Mouse (Mus musculus) left cerebral cortex, adult 8-10 months (tissue): Measurements from ENCODE around the gene Tbrg4. TPM values are rescaled to one million over a fixed set of nuclear protein-coding genes. Genes with fewer than 3 reads are reported as not detected.
"Not testable (repeated sequence)": the region's sequence is repeated elsewhere in the genome, so short reads cannot be mapped to it uniquely, and the experiment has no call there.

Experiments used
- DNase-seq, 2 experiments: peaks; one replicate each; pipeline ENCODE4 v3.0.0; 2022; ENCODE audit warnings: low spot score in 2 of 2
- total RNA-seq, 4 experiments: library from RNA; stranded (reverse); gene quantifications; 2 replicates each; pipeline ENCODE4 v1.2.4; 2022

The Tbrg4 gene
- 10 to 100 TPM; 42.8 to 55.7 (median 46.8) TPM for total RNA-seq

DNA sequence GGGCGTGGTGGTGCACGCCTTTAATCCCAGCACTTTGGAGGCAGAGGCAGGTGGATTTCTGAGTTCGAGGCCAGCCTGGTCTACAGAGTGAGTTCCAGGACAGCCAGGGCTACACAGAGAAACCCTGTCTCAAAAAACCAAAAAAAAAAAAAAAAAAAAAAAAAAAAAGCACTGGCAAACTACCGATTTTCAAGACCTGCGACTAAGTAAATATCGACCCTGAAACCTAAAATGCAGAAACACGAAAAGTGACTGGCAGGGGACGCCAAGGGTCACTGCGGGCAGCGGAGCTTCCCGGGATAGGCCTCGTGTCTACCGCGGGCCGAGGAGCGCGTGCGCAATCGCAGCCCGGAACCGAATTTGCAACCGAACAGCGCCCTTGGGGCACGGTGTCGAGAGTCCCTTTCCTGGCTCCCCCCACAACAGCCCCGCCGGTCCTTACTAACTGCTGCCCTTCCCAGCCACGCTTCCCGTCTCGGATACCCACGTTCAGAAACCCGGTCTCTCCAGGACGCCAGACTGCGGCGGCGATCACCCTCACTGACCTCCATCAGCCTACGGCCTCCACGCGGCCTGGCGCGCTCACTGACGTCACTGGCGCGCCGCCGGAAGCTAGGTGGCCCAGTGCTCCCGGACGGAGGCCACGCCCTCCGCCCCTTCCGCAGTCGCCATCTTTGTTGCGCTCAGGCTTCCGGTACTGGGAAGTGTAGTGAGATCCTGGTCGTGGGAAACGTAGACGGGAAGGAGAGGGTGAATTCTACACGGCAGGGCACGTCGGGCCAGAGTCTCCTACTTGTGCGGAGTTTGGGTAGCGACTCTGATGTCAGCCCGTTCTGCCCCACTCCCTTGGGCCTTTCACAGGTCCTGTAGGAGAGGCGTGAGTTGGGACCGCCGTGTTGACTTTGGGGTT is at the start of gene Tbrg4:
TSS of gene Tbrg4 (minus strand) at position 590 of the 910 bp plus-strand sequence.
- DNase-seq = peak; percentile 87 to 91

- DNase-seq = no peak
These were observed 49.5 kb upstream of the Tbrg4 start for GRCm38 (mm10) chr11:6675402-6675801.

- no peak for DNase-seq
These were observed 48.8 kb upstream of the Tbrg4 start for GRCm38 (mm10) chr11:6674701-6675100.

DNA sequence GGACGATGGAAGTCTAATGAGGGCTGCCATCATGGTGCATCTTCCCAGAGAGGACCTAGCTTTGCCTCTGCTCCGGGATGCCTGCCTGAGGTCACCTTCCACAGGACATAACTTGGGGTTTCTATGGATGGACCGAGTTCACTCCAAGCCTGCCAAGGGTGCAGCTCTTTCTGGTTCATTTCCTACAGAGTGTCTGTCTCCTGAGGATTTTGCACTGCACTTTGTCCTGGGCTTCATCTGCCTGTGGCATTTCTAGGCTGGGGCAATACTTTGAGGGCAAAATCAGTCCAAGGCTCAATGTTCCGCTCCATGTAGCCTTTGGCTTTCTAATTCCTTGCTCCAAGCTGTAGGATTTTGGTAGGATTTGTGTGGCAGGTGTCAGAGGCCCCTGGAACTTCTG is 45.0 kb upstream of the Tbrg4 start:
- DNase-seq = no peak

GRCm38 (mm10) chr11:6670044-6670443 is 44.2 kb upstream of the Tbrg4 start:
- no peak for DNase-seq

GRCm38 (mm10) chr11:6669041-6669440 is 43.2 kb upstream of the Tbrg4 start:
- DNase-seq = no peak

DNA sequence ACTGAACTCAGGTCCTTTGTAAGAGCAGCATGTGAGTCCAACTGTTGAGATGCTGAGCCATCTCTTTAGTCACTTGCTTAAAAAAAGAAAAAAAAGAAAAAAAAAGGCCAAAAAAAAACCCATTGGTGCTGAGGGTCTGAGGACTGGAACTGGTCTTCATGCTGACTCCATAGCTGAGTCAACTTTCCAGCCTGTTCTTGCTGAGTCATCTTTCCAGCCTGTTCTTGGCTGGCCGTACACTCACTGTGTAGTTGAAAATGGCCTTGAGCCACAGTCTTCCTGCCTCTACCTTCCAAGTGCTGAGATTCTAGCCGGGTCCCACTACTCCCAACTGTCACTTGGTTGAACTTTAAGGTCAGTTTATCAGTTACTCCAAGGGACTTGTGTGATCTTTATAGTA is 40.8 kb upstream of the Tbrg4 start:
- DNase-seq = no peak

- no peak for DNase-seq
These were observed 35.3 kb upstream of the Tbrg4 start for GRCm38 (mm10) chr11:6661206-6661605.

DNA sequence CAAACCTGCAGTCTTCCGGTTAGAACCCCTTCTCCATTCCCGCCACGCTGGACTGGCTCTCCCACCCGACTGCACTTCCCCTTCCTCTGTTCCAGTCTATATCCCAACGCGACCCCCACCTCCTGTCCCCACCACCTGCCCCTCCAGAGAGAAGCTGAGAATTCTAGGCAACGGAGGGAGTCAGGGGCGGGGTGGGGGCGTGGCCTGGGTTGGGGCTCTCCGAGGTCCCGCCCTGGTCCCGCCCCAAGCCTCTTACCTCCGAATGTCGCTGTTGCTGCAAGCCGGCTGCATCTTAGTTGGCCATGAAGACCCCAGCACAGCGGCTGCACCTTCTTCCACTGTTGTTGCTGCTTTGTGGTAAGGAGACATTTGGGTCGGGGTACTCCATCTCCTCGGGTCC is 32.4 kb upstream of the Tbrg4 start, which contains the start of gene Ramp3:
TSS of gene Ramp3 (plus strand) at position 251 of the 400 bp plus-strand sequence.
- DNase-seq = no peak

DNA sequence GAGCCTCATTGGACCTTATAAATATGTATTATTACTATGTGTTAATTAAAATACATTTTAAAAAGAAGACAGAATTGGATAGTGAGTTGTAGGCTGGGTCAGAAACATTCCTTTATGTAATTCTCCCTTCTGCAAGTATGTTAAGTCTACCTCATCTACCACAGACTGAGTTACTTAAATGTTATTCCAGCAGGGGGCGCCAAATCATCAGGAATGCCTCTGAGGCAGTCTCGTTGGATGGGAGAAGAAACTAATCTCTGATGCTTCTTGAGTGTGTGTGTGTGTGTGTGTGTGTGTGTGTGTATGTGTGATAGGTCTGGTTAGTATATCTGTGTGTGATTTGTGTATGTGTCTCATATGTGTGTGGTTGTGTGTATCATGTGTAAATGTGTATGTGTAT is 29.0 kb upstream of the Tbrg4 start:
- peak; percentile 32 to 71 for DNase-seq

DNA sequence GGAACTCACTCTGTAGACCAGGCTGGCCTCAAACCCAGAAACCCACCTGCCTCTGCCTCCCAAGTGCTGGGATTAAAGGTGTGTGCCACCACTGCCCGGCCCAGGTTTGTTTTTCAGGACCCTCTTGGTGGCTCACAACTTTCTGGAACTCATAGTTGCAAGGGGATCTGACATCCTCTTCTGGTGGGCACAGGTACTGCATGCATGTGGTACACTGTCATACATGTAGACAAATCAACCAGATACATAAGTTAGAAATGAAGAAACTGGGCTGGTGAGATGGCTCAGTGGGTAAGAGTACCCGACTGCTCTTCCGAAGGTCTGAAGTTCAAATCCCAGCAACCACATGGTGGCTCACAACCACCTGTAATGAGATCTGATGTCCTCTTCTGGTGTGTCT is 27.1 kb upstream of the Tbrg4 start:
- not testable (repeated sequence) for DNase-seq

DNA sequence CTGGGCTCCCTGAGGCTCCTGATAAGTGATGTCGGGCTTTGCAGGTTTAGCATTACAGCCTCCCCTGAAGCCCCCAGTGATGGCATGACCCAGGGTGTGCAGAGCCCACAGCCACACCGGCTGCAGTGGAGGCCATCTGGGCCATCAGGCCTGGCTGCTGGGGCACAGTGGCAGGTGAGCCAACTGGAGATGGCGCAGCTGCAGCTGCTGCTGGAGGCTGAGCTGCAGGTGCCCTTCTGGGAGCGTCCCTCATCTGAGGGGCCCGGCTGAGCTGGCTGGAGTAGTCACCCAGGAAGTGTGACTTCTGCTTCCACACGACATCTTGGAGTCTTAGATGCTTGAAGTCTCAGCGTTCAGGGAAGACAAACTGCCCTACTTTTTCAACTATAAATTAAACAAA is 24.7 kb upstream of the Tbrg4 start:
- DNase-seq = no peak

DNA sequence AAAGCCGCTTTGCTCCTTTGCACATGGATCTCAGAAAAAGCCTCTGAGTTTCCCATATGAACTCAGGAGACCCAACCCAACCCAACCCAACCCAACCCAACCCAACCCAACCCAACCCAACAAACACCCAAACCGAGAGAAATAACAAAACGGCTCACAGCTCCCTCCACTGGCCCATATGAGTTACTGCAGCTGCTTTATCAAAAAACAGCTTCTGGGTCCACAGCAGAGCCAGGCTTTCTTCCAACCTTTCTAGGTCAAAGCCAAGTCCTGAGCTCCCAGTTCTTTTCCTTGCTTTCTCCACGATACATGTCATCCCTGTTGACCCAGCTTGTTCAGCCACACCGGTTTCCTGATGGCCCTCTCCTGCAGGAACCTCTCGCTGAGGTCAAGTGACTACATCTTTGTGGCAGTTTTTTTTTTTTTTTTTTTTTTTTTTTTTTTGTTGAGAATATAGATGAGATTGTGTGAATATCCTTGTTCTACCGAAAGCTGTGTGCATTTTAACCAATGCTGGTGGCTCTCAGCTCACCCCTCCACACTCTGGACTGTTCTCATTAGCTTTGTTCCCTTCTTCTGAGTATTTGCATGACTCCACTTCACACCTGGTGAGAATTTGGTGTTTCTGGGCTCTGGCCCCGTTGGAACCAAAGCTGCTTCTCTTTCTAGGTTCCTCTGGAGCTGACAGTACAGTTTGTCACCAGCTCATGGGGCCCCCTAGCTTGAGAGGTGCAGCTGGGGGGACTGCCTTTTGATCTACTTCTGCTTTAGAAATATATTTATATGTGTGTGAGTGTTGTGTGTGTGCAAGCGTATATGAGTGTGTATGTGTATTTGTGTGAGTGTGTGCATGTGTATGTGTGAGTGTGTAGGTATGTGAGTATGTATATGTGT is 22.2 kb upstream of the Tbrg4 start:
- DNase-seq = no peak

DNA sequence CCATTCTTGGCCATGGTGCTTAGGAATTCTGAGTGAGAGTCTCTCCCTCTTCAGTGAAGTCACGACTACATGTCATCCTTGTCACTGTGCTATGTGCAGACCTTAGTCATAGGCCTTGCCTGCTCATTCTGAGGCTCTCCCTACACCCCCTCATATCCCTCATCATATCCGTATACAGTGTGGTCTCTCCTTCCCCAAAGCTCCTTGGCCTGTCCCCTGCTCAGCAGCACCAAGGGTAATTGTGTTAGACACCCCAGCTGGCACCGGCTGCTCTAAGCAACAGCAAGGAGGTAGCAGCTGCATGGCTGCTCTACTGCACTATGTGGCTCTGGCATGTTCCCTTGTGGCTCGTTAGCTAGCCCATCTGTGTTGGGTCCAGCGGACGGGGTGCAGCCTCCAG is 18.7 kb upstream of the Tbrg4 start:
- no peak for DNase-seq

DNA sequence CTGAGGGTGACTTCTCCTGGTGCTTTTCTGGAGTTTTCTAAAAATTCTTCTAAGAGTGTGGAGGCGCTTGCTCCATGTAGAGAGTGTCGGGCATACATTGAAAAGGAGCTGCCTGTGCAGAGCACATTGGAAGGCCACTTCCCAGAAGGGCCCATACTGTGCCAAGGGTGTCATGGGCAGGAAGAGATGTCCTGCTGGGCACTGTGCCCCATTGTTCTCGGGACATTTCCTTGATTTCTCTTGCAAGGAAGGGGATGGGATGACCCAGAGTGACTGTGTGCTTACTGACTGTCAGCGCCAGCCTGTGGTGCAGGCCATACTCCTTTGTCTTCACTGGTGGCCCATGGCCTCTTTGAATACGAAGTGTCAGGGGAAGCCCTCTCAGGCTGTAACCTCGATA is 13.2 kb upstream of the Tbrg4 start:
- no peak for DNase-seq

- no peak for DNase-seq
These were observed 12.7 kb upstream of the Tbrg4 start, which contains the start of gene Wap for GRCm38 (mm10) chr11:6638537-6638936. TSS of gene Wap (minus strand) at chr11:6638637.

GRCm38 (mm10) chr11:6636150-6636549 is 10.3 kb upstream of the Tbrg4 start:
- DNase-seq = no peak

DNA sequence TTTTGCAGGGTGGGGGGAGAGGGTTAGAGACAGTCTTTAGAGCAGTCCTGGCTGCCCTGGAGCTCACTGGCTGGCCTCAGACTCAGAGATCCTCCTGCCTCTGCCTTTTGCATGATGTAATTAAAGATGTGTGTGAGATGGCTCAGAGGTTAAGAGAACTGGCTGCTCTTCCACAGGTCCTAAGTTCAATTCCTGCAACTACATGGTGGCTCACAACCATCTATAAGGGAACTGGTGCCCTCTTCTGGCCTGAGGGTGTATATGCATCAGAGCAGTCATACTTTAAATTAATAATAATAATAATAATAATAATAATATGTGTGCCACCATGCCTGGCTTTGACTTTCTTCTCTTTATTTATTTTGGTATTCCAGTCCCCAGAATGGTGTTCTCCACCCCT is 3.8 kb upstream of the Tbrg4 start:
- no peak for DNase-seq

- DNase-seq = no peak
These were observed 2.7 kb upstream of the Tbrg4 start for GRCm38 (mm10) chr11:6628568-6628967.

- no peak for DNase-seq
These were observed 1.9 kb upstream of the Tbrg4 start for GRCm38 (mm10) chr11:6627731-6628130.

- DNase-seq = no peak
These were observed 513 bp upstream of the Tbrg4 start for GRCm38 (mm10) chr11:6626388-6626772.
